Comparison of ENCODE assay signal across 20 mouse cellular contexts in genomic region chr8:65067694-65068472, GRCm38 (mm10). TPM values are rescaled to one million over a fixed set of nuclear protein-coding genes. Genes with fewer than 3 reads are reported as not detected.
DNase-seq lines count a peak whose midpoint lies in the region; ATAC-seq and TF ChIP-seq lines count a peak whose summit lies in the region.
"Had no signal": no experiment of that assay in that cellular context is flagged by ENCODE, and none has a peak within 500 bp of the region (broad histone marks: within the 10 kb centered on the region; RNA-seq: fewer than 3 reads in every experiment).

No protein-coding gene starts in this region.

- H3K9me3 ChIP-seq in hindbrain, embryonic 11.5 days (ENCODE audit: control insufficient read depth, low read length) = no peaks in the 10 kb centered on the region
- H3K9me3 ChIP-seq in hindbrain, postnatal 0 days (ENCODE audit: low read length) = no peaks in the 10 kb centered on the region
- H3K9me3 ChIP-seq in ES-Bruce4 (replicated peaks; ENCODE audit: control insufficient read depth, insufficient read depth, low read length, poor library complexity, severe bottlenecking) = peaks cover 20% of the 10 kb centered on the region

- TF ChIP-seq POLR2A in ES-Bruce4 (IDR thresholded peaks at IDR 0.05; ENCODE audit: insufficient read depth, low read length) = no peak

- H3K9ac ChIP-seq in hindbrain, embryonic 11.5 days (ENCODE audit: low read depth, low read length) = no peak overlapping the region
- no peak overlapping the region for H3K9ac ChIP-seq in hindbrain, postnatal 0 days (replicated peaks; ENCODE audit: low read length)
- H3K9ac ChIP-seq in ES-Bruce4 (ENCODE audit: low read depth, poor library complexity, severe bottlenecking) = no peak overlapping the region

- no peak for DNase-seq in hindbrain, embryonic 11.5 days (ENCODE audit: low spot score)
- DNase-seq in hindbrain, postnatal 0 days (ENCODE audit: low spot score) = no peak
- DNase-seq in R1 (ENCODE audit: low read depth, low spot score) = peak; percentile 97
- DNase-seq in mesoderm, embryonic 11.5 days (ENCODE audit: low read depth, low spot score) = peak; percentile 30
- DNase-seq in right cerebral cortex, postnatal 36 days (ENCODE audit: low spot score in 2 of 2) = no peak
- no peak for DNase-seq in gastrocnemius, postnatal 36 days
- DNase-seq: cerebellum, postnatal 10 days; heart, postnatal 36 days; kidney, adult 11 months; lung, postnatal 10 days; thymus, adult 18-20 months had no signal

- H3K4me2 ChIP-seq in hindbrain, embryonic 11.5 days (replicated peaks; ENCODE audit: low read depth, low read length) = no peak overlapping the region
- H3K4me2 ChIP-seq in hindbrain, postnatal 0 days (ENCODE audit: low read depth, low read length) = no peak overlapping the region

- H3K27ac ChIP-seq in hindbrain, embryonic 11.5 days (ENCODE audit: low read depth, low read length) = no peak overlapping the region
- H3K27ac ChIP-seq in hindbrain, postnatal 0 days = no peak overlapping the region
- H3K27ac ChIP-seq in ES-Bruce4 (ENCODE audit: insufficient read depth, low read length) = peak overlapping the region; percentile 91

- TF ChIP-seq CTCF in hindbrain, postnatal 0 days (IDR thresholded peaks at IDR 0.05; ENCODE audit: low read depth) = no peak
- no peak for TF ChIP-seq CTCF in ES-Bruce4 (IDR thresholded peaks at IDR 0.05; ENCODE audit: low read depth, low read length)

- H3K36me3 ChIP-seq in hindbrain, embryonic 11.5 days (ENCODE audit: control insufficient read depth, insufficient read depth, low read length) = no peaks in the 10 kb centered on the region
- H3K36me3 ChIP-seq in hindbrain, postnatal 0 days (ENCODE audit: insufficient read depth, low read length) = no peaks in the 10 kb centered on the region
- no peaks in the 10 kb centered on the region for H3K36me3 ChIP-seq in ES-Bruce4 (ENCODE audit: control insufficient read depth, insufficient read depth, low read length, poor library complexity, severe bottlenecking)

- no peaks in the 10 kb centered on the region for H3K27me3 ChIP-seq in hindbrain, embryonic 11.5 days (ENCODE audit: control insufficient read depth, insufficient read depth, low read length)
- H3K27me3 ChIP-seq in hindbrain, postnatal 0 days (ENCODE audit: insufficient read depth, low read length) = no peaks in the 10 kb centered on the region
- H3K27me3 ChIP-seq in ES-Bruce4 (ENCODE audit: control insufficient read depth, insufficient read depth, low read length, poor library complexity, severe bottlenecking) = no peaks in the 10 kb centered on the region

- peak; percentile 58; the same call in 1 of the 2 replicates for ATAC-seq in hindbrain, embryonic 11.5 days (ENCODE audit: low FRiP score)
- ATAC-seq in hindbrain, postnatal 0 days = no peak
- no peak for ATAC-seq in megakaryocyte-erythroid progenitor cell, adult 5-6 weeks (replicated peaks; ENCODE audit: low FRiP score, low TSS enrichment, poor library complexity, severe bottlenecking)
- ATAC-seq: activated CD4-positive, CD25-positive, alpha-beta regulatory T cell, adult 4 months had no signal

- intact Hi-C loops in gastrocnemius, postnatal 36 days (cut with DNase I) = no loop called here

- TF ChIP-seq EP300 in ES-Bruce4 (IDR thresholded peaks at IDR 0.05; ENCODE audit: insufficient read depth, low read depth, low read length) = peak; percentile 51; the same call in 1 of the 2 replicates

- H3K4me1 ChIP-seq in hindbrain, embryonic 11.5 days (replicated peaks; ENCODE audit: control insufficient read depth, insufficient read depth, low read length) = no peaks in the 10 kb centered on the region
- H3K4me1 ChIP-seq in hindbrain, postnatal 0 days (ENCODE audit: insufficient read depth, low read length) = no peaks in the 10 kb centered on the region
- H3K4me1 ChIP-seq in ES-Bruce4 (ENCODE audit: control insufficient read depth, insufficient read depth, low read length) = peaks cover 5% of the 10 kb centered on the region

- no peak overlapping the region for H3K4me3 ChIP-seq in hindbrain, embryonic 11.5 days (ENCODE audit: low read depth, low read length)
- H3K4me3 ChIP-seq in hindbrain, postnatal 0 days (ENCODE audit: low read length) = no peak overlapping the region
- no peak overlapping the region for H3K4me3 ChIP-seq in ES-Bruce4 (ENCODE audit: low read depth, low read length)

- WGBS in hindbrain, embryonic 11.5 days = 46% methylated on average over 10 of the region's 10 CpGs
- WGBS in hindbrain, postnatal 0 days = 48% methylated on average over 10 of the region's 10 CpGs

RNA-seq across cellular contexts. Expression of gene Gm10663, which starts 7.0 kb away (rescaled TPM):
- polyA plus RNA-seq in hindbrain, embryonic 11.5 days (2014; fragmentation: Nextera tagmentation; extraction: Ambion mirVana) = not detected in 2 replicates
- total RNA-seq in hindbrain, postnatal 0 days (2014; rRNA removed) = not detected in 2 replicates
- not detected in 2 replicates for polyA plus RNA-seq in hindbrain, postnatal 0 days (2015; fragmentation: Nextera tagmentation; extraction: Ambion mirVana)
- polyA plus RNA-seq in ES-Bruce4 (2011; ENCODE audit: insufficient read depth, insufficient read length, low read depth, missing spikeins) = not detected in 2 replicates
- not detected for total RNA-seq in gastrocnemius, postnatal 36 days (2021)
- total RNA-seq in megakaryocyte-erythroid progenitor cell, adult 5-6 weeks (2014; fragmentation: Nextera tagmentation) = not detected in 2 replicates
- total RNA-seq in megakaryocyte-erythroid progenitor cell, adult 5-6 weeks (2017) = not detected in 2 replicates
- total RNA-seq: heart, postnatal 36 days; left cerebral cortex, adult 8-10 months; liver, adult 2 months had no signal
- polyA plus RNA-seq: activated CD4-positive, CD25-positive, alpha-beta regulatory T cell, adult 4 months; embryonic facial prominence, embryonic 14.5 days; gonadal fat pad, adult 2 months; large intestine, adult 2 months; liver, adult 2 months; spleen, adult 2 months had no signal

RNA-seq across cellular contexts. Expression of gene Apela, which starts 30.7 kb away (rescaled TPM):
- polyA plus RNA-seq in hindbrain, embryonic 11.5 days (2014; fragmentation: Nextera tagmentation; extraction: Ambion mirVana) = 2.2 and 3.5 TPM in 2 replicates
- 0.68 and 1.3 TPM in 2 replicates for total RNA-seq in hindbrain, postnatal 0 days (2014; rRNA removed)
- 0.66 and 0.83 TPM in 2 replicates for polyA plus RNA-seq in hindbrain, postnatal 0 days (2015; fragmentation: Nextera tagmentation; extraction: Ambion mirVana)
- polyA plus RNA-seq in ES-Bruce4 (2011; ENCODE audit: insufficient read depth, insufficient read length, low read depth, missing spikeins) = 90.5 and 96.4 TPM in 2 replicates
- not detected for total RNA-seq in gastrocnemius, postnatal 36 days (2021)
- not detected in 2 replicates for total RNA-seq in megakaryocyte-erythroid progenitor cell, adult 5-6 weeks (2014; fragmentation: Nextera tagmentation)
- not detected in 2 replicates for total RNA-seq in megakaryocyte-erythroid progenitor cell, adult 5-6 weeks (2017)
- total RNA-seq: heart, postnatal 36 days; left cerebral cortex, adult 8-10 months; liver, adult 2 months had no signal
- polyA plus RNA-seq: activated CD4-positive, CD25-positive, alpha-beta regulatory T cell, adult 4 months; gonadal fat pad, adult 2 months; large intestine, adult 2 months; liver, adult 2 months; spleen, adult 2 months had no signal

RNA-seq across cellular contexts. Expression of gene Trim60, which starts 49.5 kb away (rescaled TPM):
- polyA plus RNA-seq in hindbrain, embryonic 11.5 days (2014; fragmentation: Nextera tagmentation; extraction: Ambion mirVana) = not detected in 2 replicates
- not detected in 2 replicates for total RNA-seq in hindbrain, postnatal 0 days (2014; rRNA removed)
- not detected in 2 replicates for polyA plus RNA-seq in hindbrain, postnatal 0 days (2015; fragmentation: Nextera tagmentation; extraction: Ambion mirVana)
- polyA plus RNA-seq in ES-Bruce4 (2011; ENCODE audit: insufficient read depth, insufficient read length, low read depth, missing spikeins) = 0.37 and 0.41 TPM in 2 replicates
- total RNA-seq in gastrocnemius, postnatal 36 days (2021) = not detected
- total RNA-seq in megakaryocyte-erythroid progenitor cell, adult 5-6 weeks (2014; fragmentation: Nextera tagmentation) = not detected in 2 replicates
- total RNA-seq in megakaryocyte-erythroid progenitor cell, adult 5-6 weeks (2017) = not detected in 2 replicates
- total RNA-seq: heart, postnatal 36 days; left cerebral cortex, adult 8-10 months; liver, adult 2 months had no signal
- polyA plus RNA-seq: activated CD4-positive, CD25-positive, alpha-beta regulatory T cell, adult 4 months; embryonic facial prominence, embryonic 14.5 days; gonadal fat pad, adult 2 months; large intestine, adult 2 months; liver, adult 2 months; spleen, adult 2 months had no signal

RNA-seq across cellular contexts. Expression of gene Trim61, which starts 49.6 kb away (rescaled TPM):
- polyA plus RNA-seq in hindbrain, embryonic 11.5 days (2014; fragmentation: Nextera tagmentation; extraction: Ambion mirVana) = not detected in 2 replicates
- not detected in 2 replicates for total RNA-seq in hindbrain, postnatal 0 days (2014; rRNA removed)
- not detected in 2 replicates for polyA plus RNA-seq in hindbrain, postnatal 0 days (2015; fragmentation: Nextera tagmentation; extraction: Ambion mirVana)
- 1.2 and 2.3 TPM in 2 replicates for polyA plus RNA-seq in ES-Bruce4 (2011; ENCODE audit: insufficient read depth, insufficient read length, low read depth, missing spikeins)
- total RNA-seq in gastrocnemius, postnatal 36 days (2021) = not detected
- not detected in 2 replicates for total RNA-seq in megakaryocyte-erythroid progenitor cell, adult 5-6 weeks (2014; fragmentation: Nextera tagmentation)
- not detected in 2 replicates for total RNA-seq in megakaryocyte-erythroid progenitor cell, adult 5-6 weeks (2017)
- total RNA-seq: heart, postnatal 36 days; left cerebral cortex, adult 8-10 months; liver, adult 2 months had no signal
- polyA plus RNA-seq: activated CD4-positive, CD25-positive, alpha-beta regulatory T cell, adult 4 months; embryonic facial prominence, embryonic 14.5 days; gonadal fat pad, adult 2 months; large intestine, adult 2 months; liver, adult 2 months; spleen, adult 2 months had no signal

Comparison
In these comparisons a context has a peak if more than half of its experiments do, and no peak if none do; other contexts are left out.
1. DNase-seq: peak in R1 (single experiment) and mesoderm, embryonic 11.5 days (single experiment); none in hindbrain, embryonic 11.5 days (single experiment), hindbrain, postnatal 0 days (single experiment), right cerebral cortex, postnatal 36 days (0 of 2) and gastrocnemius, postnatal 36 days (0 of 2).